Mouse (Mus musculus) megakaryocyte, adult 5-6 weeks (primary cell): ENCODE results near the gene Irf8. TPM values are rescaled to one million over a fixed set of nuclear protein-coding genes. Genes with fewer than 3 reads are reported as not detected.

Experiments used
- ATAC-seq: 2 replicates; pipeline ENCODE4 v1.8.0; 2016; ENCODE audit warnings: mild to moderate bottlenecking, inconsistent platforms; ENCODE audit not compliant: poor library complexity, severe bottlenecking
- total RNA-seq, 2 experiments: library from RNA; stranded (forward) in 1 of 2; stranded (reverse) in 1 of 2; fragments of 153-499, 151-499 nt in 1 of 2; fragments of 221-1000, 200-1000 nt in 1 of 2; gene quantifications; 2 replicates each; pipeline versions ENCODE4 v1.2.3 to v1.2.4; 2015 to 2017

Gene Irf8
- total RNA-seq (2015) (167 and 175 TPM in 2 replicates), total RNA-seq (2017) (282 and 289 TPM in 2 replicates)

DNA sequence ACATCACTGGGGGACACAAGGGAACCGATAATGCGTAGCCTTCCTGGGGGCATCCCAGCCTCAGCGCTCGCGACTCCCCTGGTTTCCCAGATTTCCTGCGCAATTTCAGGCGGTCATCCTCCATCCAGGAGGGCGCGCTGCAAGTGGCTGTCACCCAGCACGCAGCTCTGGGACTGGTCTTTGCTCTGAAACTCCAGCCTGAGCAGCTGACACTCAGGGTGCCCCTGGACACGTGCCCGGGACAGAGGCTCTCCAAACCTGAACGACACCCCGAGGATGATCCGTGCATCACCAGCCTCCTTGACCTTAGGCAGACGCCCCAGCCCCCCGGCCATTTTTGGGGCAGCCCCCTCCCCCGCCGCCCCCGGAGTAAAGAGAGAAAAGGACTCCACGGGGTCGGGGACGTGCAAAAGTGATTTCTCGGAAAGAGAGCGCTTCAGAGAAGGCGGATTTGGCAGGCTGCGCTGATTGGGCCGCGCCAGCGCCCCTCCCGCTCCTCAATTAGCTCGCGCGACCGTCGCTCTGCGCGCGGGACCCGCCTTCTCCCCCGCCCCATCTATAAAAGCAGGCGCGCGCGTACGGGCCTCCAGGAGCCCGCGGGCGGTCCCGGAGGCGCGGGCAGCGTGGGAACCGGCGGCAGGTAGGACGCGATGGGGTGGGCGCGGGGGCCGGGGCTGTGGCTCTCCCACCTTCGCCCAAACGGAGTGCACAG, at the start of gene Irf8:
Irf8 (plus strand) TSS at position 589 of the 712 bp plus-strand sequence.
- ATAC-seq = peak; percentile 90

DNA sequence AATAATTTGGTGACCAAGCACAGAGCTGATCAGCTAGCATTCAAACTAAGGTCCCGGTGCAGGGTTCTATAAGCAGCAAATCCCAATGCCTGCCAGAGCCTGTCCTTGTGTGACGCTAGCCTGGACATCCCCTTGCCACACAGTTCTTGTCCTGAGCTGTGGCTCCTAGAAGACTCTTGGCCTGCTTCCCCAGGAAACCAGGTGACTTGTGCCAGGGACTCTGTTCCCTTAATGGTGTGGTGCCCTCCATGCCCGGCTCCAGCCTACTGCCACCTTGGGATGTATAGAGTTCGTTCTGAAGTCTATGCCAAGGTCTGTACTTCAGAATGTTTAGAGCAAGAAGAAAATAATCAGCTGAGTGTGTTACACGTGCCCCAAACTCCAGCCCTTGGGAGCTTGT, 49.6 kb upstream of the Irf8 start:
- ATAC-seq = no peak

DNA sequence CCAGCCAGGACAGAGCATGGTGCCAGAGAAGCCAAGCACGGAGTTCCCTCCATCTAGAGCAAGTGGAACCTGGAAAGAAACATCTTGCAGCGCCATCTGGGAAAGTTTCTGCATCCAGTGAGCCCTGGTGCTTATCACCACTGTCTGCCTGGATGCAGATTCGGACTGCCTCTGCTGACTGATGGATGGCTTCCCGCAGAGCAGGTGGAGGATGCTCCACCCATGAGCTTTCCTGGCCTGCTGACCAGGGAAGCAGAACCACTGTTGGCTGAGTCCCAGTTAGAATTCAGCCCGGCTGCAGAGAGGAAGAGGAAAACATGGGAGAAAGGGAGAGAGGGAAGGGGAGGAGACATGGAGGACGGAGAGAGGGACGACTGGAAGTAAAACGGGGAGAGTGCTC, 48.4 kb upstream of the Irf8 start:
- no peak for ATAC-seq

DNA sequence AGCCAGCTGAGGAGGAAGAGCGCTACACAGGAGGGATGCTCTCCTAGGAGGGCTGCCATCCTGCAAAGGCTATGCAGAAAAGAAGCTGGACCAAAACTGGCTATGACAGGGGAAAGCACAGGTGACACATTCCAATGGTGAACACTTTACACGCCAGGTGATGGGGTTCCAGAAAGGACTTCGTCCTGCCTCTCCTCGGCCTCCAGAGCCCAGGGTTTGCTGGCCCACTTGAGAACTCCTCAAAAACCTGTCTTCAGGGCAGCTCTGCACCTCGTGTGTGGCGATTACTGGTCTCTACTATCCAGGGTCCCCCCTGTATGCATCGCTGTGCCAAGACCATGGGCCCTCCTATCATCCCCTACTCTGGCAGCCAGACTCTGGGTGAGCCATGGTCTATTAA, 47.6 kb upstream of the Irf8 start:
- no peak for ATAC-seq

DNA sequence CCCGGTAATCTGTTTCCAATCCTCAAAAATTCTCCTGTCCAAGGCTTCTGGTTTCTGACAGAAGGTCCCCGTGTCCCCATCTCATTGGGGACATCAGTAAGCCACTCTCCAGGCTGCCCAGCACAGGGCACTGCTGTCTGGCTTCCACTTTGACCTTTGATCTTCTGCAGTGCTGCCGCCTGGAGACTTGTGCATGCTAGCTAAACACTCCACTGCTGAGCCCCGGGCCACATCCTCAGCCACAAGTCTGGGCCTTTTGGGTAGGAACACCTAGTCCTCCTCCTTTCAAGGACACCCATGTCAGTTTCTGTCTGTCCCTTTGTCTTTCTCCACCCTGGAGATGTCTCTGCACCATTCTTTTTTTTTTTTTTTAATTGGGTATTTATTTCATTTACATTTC, 43.2 kb upstream of the Irf8 start:
- ATAC-seq = no peak

DNA sequence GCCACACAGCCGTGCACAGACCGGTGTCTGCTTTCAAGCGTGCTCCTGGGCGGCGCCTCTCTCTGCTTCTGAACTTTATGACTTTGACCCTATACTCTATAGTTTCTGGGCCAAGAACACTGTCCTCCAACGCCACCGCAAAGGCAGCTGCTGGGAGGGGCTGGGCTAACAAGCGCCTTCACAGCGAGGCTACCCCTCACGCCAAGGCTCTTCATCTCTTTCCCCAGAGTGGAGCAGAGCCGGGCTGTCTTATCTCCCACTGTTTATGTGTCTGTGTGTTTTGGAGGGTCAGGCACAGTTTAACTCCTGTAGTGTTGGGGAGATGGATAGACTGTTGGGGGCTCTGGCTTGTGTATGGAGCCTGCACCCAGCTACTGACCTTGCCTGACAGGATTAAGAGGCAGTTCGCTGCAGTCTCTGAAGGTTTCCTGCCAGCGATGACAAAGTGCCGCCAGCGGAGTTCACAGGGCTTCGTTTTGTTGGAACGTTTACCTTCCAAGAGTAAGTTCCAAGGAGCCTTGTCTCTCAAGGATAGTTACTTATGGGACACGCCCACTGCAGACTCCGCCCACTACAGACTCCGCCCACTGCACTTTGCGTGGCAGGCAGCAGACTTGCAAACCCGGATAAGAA, 42.2 kb upstream of the Irf8 start:
- peak; percentile 47; the same call in 1 of the 2 replicates for ATAC-seq

DNA sequence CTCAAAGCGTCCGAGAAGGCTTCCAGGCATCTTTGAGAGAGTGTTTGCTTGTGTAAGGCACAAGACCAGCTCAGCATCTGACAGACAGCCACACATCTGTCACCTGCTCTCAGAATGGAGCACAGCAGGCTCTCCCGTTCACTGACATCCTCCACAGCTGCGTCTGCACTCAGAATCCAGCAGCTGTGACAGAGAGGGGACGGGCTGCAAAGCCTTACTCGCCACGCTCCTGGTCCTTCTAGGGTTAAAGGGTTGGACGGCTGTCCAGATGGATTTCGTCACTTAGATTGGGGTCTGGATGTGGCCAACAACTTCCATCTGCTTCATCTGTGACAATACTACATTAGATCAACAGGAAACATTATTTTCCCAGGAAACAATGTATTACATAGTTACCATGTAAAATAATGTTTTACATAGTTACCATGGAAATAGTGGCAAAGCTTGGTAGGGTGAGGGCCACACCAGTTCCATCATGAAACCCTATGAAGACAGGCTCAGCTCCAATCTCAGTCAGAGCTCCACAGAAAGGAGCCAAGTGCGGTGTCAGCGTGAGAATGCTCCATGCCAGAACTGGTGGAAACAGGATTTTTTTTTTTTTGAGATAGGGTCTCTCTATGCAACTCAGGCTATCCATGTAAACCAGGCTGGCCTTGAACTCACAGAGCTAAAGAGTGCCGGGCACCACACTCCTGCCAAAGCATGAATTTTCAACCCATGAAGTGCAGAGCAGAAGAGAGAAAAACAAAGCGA, 39.6 kb upstream of the Irf8 start:
- ATAC-seq = no peak

DNA sequence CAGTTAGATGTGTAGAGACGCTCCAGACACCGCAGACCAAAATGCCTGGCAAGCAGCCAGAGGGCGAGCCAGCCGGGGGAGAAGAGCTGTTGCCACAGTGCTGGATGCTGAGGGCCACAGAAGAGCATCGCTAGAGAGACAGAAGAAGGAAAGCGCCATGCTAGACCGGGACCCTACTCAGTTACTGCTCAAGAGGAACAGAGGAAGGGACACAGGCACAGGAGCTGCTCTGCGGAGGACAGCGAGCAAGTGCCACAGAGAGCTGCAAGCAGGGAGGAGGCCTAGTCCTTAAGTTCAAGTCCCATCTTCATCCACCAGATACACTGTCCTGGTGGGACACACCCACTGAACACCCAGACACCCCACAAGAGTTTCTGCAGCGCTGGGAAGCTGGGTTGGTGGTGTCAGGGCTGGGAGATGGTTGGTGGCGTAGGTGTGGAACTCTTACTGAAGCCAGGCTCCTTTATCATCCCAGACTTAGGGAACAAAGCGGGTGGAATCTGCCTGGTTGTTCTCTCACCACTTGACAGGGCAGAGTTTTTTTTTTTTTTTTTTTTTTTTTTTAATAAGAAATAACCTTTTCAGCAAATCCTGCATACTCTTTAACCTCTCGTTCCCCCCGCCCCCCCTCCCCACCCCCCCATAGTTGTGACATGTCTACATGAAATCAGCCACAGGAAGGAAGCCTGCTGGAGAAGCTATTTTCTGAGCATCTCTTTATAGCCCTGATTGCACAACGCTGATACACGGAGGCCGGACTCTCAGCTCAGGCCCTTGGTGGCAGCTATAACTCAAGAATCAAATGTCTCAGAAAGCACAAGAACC, 38.8 kb upstream of the Irf8 start:
- peak; percentile 43 for ATAC-seq

DNA sequence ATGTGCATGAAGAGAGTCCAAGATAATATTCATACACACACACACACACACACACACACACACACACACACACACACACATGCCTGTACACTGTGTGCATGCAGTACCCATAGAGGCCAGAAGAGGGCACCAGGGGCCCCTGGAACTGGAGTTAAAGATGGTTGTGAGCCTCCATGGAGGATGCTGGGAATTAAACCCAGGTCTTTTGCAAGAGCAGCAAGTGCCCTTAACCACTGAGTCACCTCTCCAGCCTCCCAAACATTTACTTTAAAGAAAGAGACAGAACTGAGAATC, 38.2 kb upstream of the Irf8 start:
- ATAC-seq = 0 out of 2 replicates have a peak, but pooled peaks have one; percentile 10

DNA sequence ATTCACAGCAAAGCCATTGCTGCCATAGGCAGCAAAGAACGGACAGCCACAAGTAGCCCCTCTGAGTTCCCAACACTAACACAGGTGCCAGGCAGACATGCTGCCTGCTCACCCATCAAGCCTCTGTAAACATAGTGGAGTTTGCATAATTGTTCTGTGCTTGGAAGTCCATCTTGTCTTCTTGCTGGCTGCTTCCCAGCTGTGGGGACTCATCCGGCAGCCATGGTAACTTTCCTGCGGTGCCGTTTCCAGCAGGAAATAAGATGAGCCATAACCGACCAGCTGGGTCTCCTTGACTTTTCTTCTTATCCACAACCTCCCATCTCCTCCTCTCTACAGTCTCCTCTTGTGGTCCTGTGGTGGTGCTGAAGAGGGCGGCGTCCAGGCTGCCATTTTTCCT, 37.7 kb upstream of the Irf8 start:
- no peak for ATAC-seq

DNA sequence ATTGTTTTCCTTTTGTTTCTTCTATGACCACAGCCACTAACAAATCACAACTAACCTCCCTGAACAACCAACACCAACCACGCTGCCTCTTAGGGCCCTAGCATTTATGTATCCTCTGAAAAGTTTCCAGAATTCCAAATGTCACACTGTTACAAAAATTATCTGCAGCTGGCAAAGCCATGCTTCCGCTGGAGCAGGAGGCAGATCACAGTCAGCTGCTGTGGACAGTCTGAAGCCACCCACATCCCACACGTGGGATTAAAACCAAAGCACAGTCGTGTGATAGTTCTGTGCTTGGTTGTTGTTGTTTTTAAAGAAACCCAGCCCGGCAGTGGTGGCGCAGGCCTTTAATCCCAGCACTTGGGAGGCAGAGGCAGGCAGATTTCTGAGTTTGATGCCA, 37.1 kb upstream of the Irf8 start:
- ATAC-seq = no peak

DNA sequence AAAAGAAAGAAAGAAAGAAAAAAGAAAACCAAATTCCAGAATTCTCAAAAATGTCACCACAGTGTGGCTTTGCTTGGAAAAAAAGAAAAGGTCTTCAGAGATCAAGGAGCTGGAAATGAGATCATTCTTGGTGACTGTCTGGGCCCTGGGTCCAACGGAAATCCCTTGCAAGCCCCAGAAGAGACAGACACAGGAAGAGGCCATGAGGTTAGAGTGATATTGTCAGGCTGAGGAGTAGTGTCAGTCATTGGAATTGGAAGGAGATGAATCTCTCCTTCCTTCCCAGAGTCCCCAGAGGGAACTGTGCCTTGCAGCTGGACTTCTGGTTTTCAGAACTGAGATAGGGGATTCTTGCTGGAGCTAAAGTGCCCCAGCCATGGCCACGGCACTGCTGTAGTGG, 36.6 kb upstream of the Irf8 start:
- ATAC-seq = no peak

DNA sequence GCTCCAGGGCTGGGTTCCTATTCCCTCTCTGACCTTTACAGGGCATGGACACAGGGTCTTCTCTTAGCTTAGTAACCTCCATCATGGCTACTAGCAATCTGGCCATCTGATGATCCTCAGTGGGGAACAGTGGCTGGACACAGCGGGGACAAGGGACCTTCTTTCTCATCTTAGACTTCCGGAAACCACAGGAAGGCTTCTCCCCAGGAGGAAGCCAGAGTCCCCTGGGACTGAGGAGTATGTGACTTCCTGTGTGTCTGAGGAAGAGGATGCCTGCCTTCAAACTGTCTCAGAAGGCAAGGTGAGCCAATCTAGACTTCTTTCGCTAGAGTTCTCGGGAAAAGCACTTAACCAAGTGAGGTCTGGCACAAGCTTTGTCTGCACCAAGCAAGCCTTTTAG, 36.1 kb upstream of the Irf8 start:
- no peak for ATAC-seq

DNA sequence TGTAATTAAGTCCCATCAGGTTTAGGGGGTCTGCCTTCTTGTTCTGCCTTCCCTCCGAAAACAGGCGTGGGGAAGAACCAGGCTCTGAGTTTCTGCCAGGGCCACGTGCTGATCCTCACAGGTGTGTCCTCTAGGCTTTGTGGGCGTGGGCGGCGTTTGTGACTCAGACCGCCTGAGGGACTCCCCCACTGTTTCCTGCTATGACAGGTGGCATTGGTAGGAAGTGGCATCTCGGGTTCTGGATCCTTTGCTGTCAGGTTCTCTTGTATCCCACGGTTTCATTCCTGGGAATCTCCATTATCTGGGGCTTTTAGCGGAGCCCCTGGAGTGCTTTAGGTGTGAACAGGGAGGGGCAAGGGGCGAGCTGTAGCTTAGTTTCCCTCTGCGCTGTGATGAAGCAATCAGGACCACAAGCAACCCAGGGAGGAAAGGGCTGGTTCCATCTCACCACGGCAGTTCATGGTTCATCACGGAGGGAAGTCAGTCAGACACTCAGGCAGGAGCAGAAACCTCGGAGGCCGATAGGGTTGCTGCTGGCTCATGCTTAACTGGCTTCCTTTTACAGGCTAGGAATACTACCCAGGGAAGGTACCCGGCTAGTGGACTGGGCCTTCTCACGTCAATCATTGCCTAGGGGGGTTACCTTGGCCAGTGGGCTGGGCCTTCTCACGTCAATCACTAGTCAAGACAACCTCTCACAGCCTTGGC, 34.2 kb upstream of the Irf8 start:
- ATAC-seq = peak; percentile 80

DNA sequence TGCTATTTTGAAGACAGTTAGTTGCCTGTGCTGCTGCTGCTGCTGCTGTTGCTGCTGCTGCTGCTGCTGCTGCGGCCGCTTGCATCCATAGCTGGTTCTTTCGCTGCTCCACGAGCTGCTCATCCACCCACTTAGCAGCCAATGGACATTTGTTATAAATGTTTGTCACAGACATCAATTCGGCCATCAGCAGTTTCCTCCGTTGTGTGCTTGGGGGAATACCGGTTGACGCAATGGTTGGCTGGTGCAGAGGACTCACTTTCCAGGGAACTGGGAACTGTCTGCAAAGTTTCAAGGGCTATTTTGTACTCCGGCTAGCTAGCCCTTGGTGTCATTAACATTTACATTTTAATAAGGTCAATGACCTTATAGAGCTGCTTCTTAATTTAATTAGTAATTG, 32.0 kb upstream of the Irf8 start:
- ATAC-seq = no peak

DNA sequence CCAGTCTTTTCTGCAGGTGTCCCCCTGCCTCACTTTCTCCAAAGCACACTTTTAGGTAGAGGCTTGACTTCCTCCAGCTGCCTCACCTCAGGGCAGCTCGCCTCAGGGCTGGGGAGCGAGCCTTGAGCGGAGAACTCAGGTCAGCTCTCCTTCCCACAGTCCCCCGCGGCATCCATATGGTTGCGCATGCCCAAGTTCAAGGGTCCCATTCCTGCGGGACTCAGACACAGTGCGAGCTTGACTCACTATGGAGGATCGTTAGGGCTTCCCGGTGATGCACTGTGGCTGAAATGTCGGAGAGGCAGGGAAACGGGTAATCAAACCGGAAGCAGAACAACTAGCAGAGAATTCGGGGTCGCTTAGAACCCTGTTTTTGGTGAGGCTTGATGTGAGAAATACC, 31.0 kb upstream of the Irf8 start:
- ATAC-seq = no peak

DNA sequence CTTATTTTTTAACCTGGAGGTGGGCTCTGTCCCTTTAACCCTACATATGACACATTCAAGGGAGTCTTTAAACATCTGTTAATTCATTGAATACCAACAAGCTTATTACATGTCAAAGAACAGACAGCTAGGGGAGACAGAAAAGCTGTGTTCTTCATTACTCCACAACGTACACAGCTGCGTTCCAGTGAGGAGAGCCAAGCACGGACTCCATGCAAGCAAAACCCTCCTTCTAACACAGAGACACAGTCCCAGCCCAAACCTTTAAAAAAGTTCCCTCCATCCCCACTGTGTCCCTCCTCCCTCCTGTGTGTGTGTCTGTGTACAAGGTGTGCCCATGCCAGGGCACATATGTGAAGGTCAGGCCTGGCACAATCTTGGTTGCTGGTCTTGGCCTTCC, 30.0 kb upstream of the Irf8 start:
- no peak for ATAC-seq

DNA sequence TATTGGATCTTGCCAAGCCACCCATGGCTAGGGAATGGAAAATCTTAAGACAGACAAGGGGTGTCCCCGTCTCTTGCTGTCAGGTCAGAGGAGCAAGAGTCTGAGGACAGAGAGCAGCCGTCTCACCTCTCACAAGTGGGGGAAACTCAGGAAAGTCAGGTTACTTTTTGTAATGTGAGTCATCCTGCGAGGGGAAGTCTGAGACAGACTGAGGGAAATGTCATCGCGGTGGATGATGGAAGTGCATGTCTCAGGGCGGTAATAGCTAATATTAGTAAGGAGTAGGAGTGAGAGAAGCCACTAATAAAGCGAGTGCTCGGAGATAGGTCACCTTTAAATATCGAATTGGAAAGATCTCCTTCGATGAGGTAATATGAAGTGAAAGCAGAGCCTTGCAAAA, 27.0 kb upstream of the Irf8 start:
- ATAC-seq = peak; percentile 27; the same call in 1 of the 2 replicates

DNA sequence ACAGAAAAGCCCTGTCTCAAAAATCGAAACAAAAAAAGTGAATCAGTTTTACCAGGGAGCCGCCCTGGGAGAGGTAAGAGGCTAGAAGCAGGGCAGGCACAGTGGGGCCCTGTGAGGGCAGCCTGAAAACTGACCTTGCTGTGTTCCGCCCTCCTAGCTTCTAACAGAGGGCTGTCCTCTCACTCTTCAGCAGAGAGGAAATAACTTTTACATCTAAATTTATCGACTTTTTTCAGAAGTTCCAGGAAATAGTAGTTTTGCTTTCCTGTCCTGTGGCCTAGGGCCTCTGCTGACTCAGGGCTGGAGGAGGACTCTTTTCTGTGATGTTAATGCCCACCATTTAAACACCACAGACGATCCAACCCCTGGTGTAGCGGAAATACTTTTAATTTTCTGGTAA, 21.0 kb upstream of the Irf8 start:
- ATAC-seq = peak; percentile 66

DNA sequence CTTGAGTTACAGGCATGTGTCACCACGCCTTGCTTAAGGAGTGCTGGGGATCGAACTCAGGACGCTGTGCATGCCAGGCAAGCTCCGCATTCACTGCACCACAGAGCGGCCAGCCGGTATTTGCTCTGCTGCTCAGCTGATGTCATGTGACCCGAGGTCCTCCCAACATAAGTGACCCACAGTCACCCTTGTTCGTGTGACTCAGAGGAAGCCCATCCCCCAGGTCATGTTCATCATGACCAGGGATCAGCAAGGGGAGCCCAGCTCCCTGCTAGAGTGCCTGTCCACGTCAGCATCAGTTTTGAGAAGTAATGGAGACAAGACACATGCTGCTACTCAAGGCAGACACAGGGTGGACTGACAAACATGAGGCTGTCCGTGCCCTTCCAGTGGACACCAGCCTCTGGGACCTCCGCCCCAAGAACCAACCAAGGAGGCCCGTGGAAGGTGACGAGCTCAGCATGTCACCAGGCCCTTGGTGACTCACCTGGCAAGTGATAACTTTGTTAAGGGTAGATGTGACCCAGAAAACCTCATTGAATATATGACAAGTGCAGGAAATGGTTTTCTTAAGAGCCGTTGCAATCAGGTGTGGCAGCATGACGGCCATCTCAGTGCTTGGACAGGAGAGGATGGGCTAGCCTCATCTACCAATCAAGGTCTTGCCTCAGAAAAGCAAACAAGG, 20.0 kb upstream of the Irf8 start:
- peak; percentile 17 for ATAC-seq
